Mouse (Mus musculus): ENCODE data around the gene 4833423E24Rik. TPM values are rescaled to one million over a fixed set of nuclear protein-coding genes. Genes with fewer than 3 reads are reported as not detected.

The 4833423E24Rik gene
- under 1 TPM; 0.24 to 0.38 TPM for total RNA-seq (2021)

- intact Hi-C loops (cut with DNase I), result no loop called here
- DNase-seq, result no peak
Observed at GRCm38 (mm10) chr2:85518879-85519278, at the start of gene 4833423E24Rik. 4833423E24Rik (minus strand) TSS chr2:85519024.

DNA sequence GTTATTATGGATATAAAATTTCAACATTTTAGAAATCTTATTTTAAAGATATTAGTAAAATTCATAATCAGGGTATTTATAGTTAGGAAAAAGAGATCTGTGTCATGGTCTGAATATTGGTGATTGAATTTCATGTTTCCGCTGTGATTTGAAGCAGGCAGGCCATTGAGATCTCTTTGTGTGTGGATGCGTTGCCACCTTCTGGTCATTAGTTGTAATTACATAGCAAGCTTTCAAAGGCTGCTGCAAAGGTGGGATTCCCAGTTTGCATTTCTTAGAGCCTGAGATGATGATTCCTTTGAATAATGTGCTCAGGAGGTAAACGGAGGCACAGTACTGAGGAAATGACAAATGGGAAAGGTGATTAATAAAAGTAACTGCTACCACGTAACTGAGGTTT lies 42.4 kb upstream of the 4833423E24Rik start:
- intact Hi-C loops (cut with DNase I), result loop anchor here (2.0 kb wide), 2 partner anchors 314 to 438 kb away; no protein-coding TSS in a partner anchor
- DNase-seq, result peak; percentile 20

DNA sequence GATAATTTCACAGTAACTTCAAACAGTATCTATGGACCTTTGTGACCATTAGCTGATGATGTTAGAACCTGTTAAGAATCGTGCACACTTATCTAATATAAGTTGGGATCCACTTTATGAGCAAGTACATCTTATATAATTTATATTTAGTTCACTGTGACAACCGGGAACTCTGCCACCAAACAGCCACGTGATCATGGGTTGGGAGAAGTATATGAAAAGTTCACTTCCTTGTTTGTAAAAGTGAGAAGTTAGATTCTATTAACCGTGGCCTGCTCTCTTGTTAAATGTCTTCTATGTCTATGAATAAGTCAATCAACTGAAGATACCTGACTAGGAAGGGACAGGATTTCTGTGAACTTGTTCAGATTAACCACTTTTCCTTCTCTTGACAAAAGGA lies 41.4 kb upstream of the 4833423E24Rik start:
- no peak for DNase-seq
- intact Hi-C loops (cut with DNase I), result loop anchor here (2.0 kb wide), 2 partner anchors 313 to 437 kb away; no protein-coding TSS in a partner anchor

DNA sequence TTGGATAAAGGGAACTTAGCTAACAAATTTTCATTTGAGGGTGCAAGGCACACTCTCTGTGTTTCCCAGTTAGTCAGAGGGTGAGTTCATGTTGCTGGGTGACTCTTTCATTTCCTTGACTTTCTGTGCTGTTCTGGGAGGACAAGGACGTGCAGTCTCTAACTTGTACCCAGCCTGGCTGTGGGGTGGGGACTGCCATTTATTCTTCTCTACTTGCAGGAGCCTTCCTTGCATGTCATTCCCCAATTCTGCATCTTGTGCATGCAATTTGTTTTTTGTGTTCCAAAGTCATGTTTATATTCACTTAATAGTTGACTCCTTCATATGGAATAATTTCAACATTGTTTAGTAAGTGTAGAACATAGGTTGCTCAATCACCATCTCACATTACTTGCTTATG lies 36.0 kb upstream of the 4833423E24Rik start:
- no peak for DNase-seq
- intact Hi-C loops (cut with DNase I), result no loop called here

DNA sequence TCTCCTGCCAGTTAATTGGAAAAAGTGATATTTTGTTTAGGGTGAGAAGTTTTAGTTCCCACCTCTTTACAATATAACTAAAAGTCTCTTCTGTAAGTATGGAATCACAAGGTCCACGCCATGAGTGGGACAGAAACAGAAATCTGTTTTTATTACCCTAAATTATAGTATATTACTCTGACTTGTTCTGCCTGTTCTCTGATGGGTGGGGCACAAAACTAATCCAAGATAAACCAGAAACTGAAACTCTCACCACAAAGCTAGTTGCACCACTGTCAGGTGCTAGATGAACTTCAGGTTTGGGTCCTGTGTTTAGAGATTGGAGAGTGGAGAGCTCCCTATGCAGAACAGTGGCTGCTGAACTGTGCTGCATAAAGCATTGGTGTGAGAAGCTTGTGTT lies 15.1 kb upstream of the 4833423E24Rik start:
- DNase-seq, result no peak
- intact Hi-C loops (cut with DNase I), result no loop called here

DNA sequence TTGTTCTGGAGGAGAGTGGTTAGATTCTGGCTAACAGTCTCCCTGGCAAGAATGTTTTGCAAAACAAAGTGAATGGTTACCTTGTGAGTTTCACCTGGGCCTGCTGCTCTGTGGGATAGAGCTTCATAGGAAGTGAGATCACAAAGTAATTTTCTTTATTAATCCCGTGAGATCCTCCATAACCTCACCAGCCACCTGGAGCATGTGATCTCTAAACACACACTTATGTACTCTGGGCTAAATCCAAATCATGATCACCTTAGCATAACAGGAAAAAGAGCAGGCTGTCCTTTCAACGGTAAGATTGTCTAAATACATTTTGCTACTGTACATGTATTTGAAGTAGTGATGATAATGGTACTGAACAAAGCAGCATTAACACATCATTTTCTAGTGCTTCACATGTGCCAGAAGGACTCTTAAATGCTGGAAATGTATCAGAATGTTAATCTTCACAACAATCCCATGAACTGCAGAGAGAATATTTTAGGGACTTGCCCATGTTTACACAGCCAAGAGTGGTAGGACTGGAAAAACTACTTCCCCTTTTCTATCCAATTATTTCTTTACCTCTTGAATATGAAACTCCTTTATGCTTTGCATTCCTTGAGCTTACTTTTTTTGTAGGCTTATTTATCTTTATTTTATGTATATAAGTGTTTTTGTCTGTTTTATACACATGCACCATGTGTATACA lies 13.4 kb upstream of the 4833423E24Rik start:
- intact Hi-C loops (cut with DNase I), result no loop called here
- no peak for DNase-seq

GRCm38 (mm10) chr2:85522859-85523489 lies 4.2 kb upstream of the 4833423E24Rik start:
- DNase-seq, result no peak
- intact Hi-C loops (cut with DNase I), result no loop called here

- intact Hi-C loops (cut with DNase I), result no loop called here
- peak; percentile 8 for DNase-seq
Observed at GRCm38 (mm10) chr2:85518292-85518691, 532 bp downstream of the 4833423E24Rik start.

GRCm38 (mm10) chr2:85510376-85510775 lies 8.4 kb downstream of the 4833423E24Rik start:
- DNase-seq, result no peak
- intact Hi-C loops (cut with DNase I), result no loop called here

DNA sequence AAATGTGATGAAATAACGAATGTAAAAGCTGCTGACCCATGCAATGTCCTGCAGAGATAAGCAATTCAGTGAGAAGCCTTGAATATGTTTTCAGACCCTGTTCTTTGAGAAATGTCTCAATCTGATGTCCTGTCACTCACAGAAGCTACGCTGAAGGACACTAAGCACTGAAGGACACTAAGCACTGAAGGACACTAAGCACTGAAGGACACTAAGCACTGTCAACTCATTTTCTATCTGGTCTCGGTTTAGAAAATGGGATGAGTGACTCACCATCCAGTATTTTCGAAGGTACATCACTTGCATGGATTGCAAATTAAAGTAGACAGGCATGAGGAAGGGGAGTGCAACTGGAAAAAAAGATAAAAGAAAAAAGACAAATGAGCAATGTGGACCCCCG lies 28.4 kb downstream of the 4833423E24Rik start:
- DNase-seq, result no peak
- intact Hi-C loops (cut with DNase I), result no loop called here

DNA sequence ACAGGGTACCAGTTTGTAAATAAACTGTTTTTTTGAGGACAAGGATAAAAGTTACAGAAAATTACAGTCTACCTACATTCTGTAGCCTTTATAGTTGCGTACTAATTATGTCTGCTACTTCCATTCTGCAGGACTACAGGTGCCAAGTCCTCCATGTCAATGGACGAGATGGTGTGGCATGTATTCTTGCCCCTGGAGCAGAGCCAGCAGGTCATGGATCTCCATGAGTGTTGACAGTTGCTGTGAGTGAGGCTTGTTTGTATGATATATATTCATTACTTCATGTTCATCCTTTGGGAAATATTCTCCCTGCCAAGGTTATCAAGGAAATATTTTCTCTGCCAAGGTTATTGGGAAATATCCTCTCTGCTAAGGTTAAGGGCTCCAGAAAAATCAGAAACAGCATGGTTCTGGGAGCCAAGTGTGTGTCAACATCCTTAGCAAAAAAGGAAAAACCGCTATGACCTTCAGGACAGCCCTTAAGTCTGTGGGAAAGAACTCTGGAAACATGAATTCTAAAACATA lies 52.0 kb downstream of the 4833423E24Rik start:
- intact Hi-C loops (cut with DNase I), result no loop called here
- DNase-seq, result no peak

GRCm38 (mm10) chr2:85443539-85443938 lies 75.3 kb downstream of the 4833423E24Rik start, which contains the start of gene Olfr995:
Olfr995 (minus strand) TSS chr2:85443639.
- intact Hi-C loops (cut with DNase I), result no loop called here
- DNase-seq, result no peak

DNA sequence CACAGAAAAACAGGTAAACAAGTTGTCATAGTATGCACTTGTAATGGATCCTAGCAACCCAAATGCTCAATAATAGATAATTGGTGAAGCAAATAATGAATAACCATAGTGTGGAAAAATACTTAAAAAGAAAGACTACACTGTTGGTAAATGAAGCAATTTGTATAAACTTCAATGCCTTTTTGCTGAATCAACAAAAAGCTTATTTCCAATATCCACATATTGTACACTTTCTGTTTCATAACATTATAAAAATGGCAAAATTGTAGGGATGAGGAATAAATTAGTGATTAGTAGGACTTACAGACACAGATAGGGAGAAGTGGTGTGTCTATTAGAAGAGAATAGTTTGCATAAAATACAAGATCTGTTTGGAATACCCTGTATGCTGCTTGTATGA lies 76.3 kb downstream of the 4833423E24Rik start:
- DNase-seq, result no peak
- intact Hi-C loops (cut with DNase I), result no loop called here

GRCm38 (mm10) chr2:85436351-85436750 lies 82.5 kb downstream of the 4833423E24Rik start, which contains the start of gene Olfr994:
Olfr994 (minus strand) TSS chr2:85436451.
- intact Hi-C loops (cut with DNase I), result no loop called here

More at GRCm38 (mm10) chr2:85436351-85436750, 82.5 kb downstream of the 4833423E24Rik start, which contains the start of gene Olfr994:
- no peak for DNase-seq

Other genes with a start within 250 kb of the 4833423E24Rik start
- gene Olfr987, start 179.7 kb downstream of the 4833423E24Rik start, total RNA-seq (2021), result not detected
- gene Olfr988, start 155.8 kb downstream of the 4833423E24Rik start, total RNA-seq (2021), result not detected
- gene Olfr992, start 109.6 kb downstream of the 4833423E24Rik start, total RNA-seq (2021), result not detected
- not detected for gene Olfr993, start 104.1 kb downstream of the 4833423E24Rik start, total RNA-seq (2021)
- gene Olfr994, start 82.6 kb downstream of the 4833423E24Rik start, total RNA-seq (2021), result not detected
- not detected for gene Olfr995, start 75.4 kb downstream of the 4833423E24Rik start, total RNA-seq (2021)
- gene Olfr996, start 60.2 kb upstream of the 4833423E24Rik start, total RNA-seq (2021), result not detected
- not detected for gene Olfr998, start 69.9 kb upstream of the 4833423E24Rik start, total RNA-seq (2021)
- gene Olfr1000, start 92.9 kb upstream of the 4833423E24Rik start, total RNA-seq (2021), result not detected
- not detected for gene Olfr1002, start 131.7 kb upstream of the 4833423E24Rik start, total RNA-seq (2021)
- not detected for gene Olfr154, start 145.4 kb upstream of the 4833423E24Rik start, total RNA-seq (2021)
- gene Olfr1006, start 159.7 kb upstream of the 4833423E24Rik start, total RNA-seq (2021), result not detected
- not detected for gene Olfr1008, start 170.4 kb upstream of the 4833423E24Rik start, total RNA-seq (2021)
- not detected for gene Olfr1009, start 196.4 kb upstream of the 4833423E24Rik start, total RNA-seq (2021)
- not detected for gene Olfr1012, start 243.7 kb upstream of the 4833423E24Rik start, total RNA-seq (2021)
- gene Olfr1013, start 248.1 kb upstream of the 4833423E24Rik start, total RNA-seq (2021), result not detected

Data from left cerebral cortex, postnatal 4 days (tissue).